Mouse (Mus musculus) monocyte, adult 2 months (primary cell): ENCODE measurements around the gene Fam174b.

Experiments
- DNase-seq, 2 experiments: peaks; one replicate each; pipeline ENCODE4 v3.0.0; 2022; ENCODE audit warnings: low spot score in 2 of 2, low read depth in 1 of 2

The Fam174b gene

GRCm38 (mm10) chr7:73749339-73749738 is 9.2 kb downstream of the Fam174b start:
- no peak for DNase-seq

- no peak for DNase-seq
Measured at GRCm38 (mm10) chr7:73749983-73750382, 9.9 kb downstream of the Fam174b start.

GRCm38 (mm10) chr7:73753598-73753997 is 13.5 kb downstream of the Fam174b start:
- no peak for DNase-seq

GRCm38 (mm10) chr7:73755377-73756110 is 15.4 kb downstream of the Fam174b start:
- no peak for DNase-seq

- no peak for DNase-seq
Measured at GRCm38 (mm10) chr7:73761691-73762189, 21.6 kb downstream of the Fam174b start.

GRCm38 (mm10) chr7:73764679-73765078 is 24.6 kb downstream of the Fam174b start:
- DNase-seq, result no peak

- DNase-seq, result no peak
Measured at GRCm38 (mm10) chr7:73765186-73765903, 25.2 kb downstream of the Fam174b start.

GRCm38 (mm10) chr7:73769224-73769623 is 29.1 kb downstream of the Fam174b start:
- no peak for DNase-seq

- no peak for DNase-seq
Measured at GRCm38 (mm10) chr7:73771384-73772274, 31.5 kb downstream of the Fam174b start.

GRCm38 (mm10) chr7:73772275-73772765 is 32.2 kb downstream of the Fam174b start:
- no peak for DNase-seq

GRCm38 (mm10) chr7:73774781-73775180 is 34.7 kb downstream of the Fam174b start:
- no peak for DNase-seq

GRCm38 (mm10) chr7:73777777-73778176 is 37.7 kb downstream of the Fam174b start:
- no peak for DNase-seq

GRCm38 (mm10) chr7:73784736-73785428 is 44.8 kb downstream of the Fam174b start:
- no peak for DNase-seq

GRCm38 (mm10) chr7:73785815-73786214 is 45.7 kb downstream of the Fam174b start:
- no peak for DNase-seq

- no peak for DNase-seq
Measured at GRCm38 (mm10) chr7:73787513-73787912, 47.4 kb downstream of the Fam174b start.

- no peak for DNase-seq
Measured at GRCm38 (mm10) chr7:73791096-73791495, 51.0 kb downstream of the Fam174b start.

- no peak for DNase-seq
Measured at GRCm38 (mm10) chr7:73792155-73792554, 52.1 kb downstream of the Fam174b start.

GRCm38 (mm10) chr7:73792641-73793040 is 52.5 kb downstream of the Fam174b start:
- no peak for DNase-seq

- no peak for DNase-seq
Measured at GRCm38 (mm10) chr7:73809261-73809660, 69.2 kb downstream of the Fam174b start.

- DNase-seq, result no peak
Measured at GRCm38 (mm10) chr7:73811439-73811838, 71.3 kb downstream of the Fam174b start.

GRCm38 (mm10) chr7:73812176-73812575 is 72.1 kb downstream of the Fam174b start:
- no peak for DNase-seq
